Mouse (Mus musculus) embryonic facial prominence, embryonic 15.5 days (tissue): Measurements from ENCODE around the gene Plcg1. TPM values are rescaled to one million over a fixed set of nuclear protein-coding genes. Genes with fewer than 3 reads are reported as not detected.

Experiments
- ATAC-seq: fragments of 200-750 bp; cut with Nextera tagmentation; 2 replicates; pipeline ENCODE4 v1.8.0; 2017; ENCODE audit warnings: low read depth, moderate TSS enrichment; ENCODE audit not compliant: insufficient number of reproducible peaks, low FRiP score, low TSS enrichment
- H3K27ac ChIP-seq: fragments of 300-500 bp; sonication (generic); replicated peaks from 2 replicates; pipeline ENCODE4 v1.5.1; 2015; ENCODE audit warnings: mild to moderate bottlenecking, inconsistent platforms
- H3K27me3 ChIP-seq: fragments of 300-500 bp; sonication (generic); 2 replicates; pipeline ENCODE4 v1.6.1; 2015; ENCODE audit warnings: inconsistent platforms
- H3K36me3 ChIP-seq: fragments of 300-500 bp; sonication (generic); 2 replicates; pipeline ENCODE4 v1.6.1; 2015; ENCODE audit warnings: mild to moderate bottlenecking, inconsistent platforms
- H3K4me1 ChIP-seq: fragments of 300-500 bp; sonication (generic); 2 replicates; pipeline ENCODE4 v1.6.1; 2015; ENCODE audit warnings: inconsistent platforms
- H3K4me2 ChIP-seq: fragments of 300-500 bp; sonication (generic); replicated peaks from 2 replicates; pipeline ENCODE4 v1.6.1; 2015; ENCODE audit warnings: mild to moderate bottlenecking, inconsistent platforms
- H3K4me3 ChIP-seq: fragments of 300-500 bp; sonication (generic); replicated peaks from 2 replicates; pipeline ENCODE4 v1.5.1; 2015; ENCODE audit warnings: mild to moderate bottlenecking, inconsistent platforms
- H3K9ac ChIP-seq: fragments of 300-500 bp; sonication (generic); 2 replicates; pipeline ENCODE4 v1.6.1; 2015; ENCODE audit warnings: inconsistent platforms
- H3K9me3 ChIP-seq: fragments of 300-500 bp; sonication (generic); replicated peaks from 2 replicates; pipeline ENCODE4 v1.6.1; 2016; ENCODE audit warnings: inconsistent platforms
- WGBS: fragments of 180-500 bp; shearing (Covaris S2); methylation state at CpG from one replicate; pipeline ENCODE4 v1.1.7; 2015; 5-methylcytosine and 5-hydroxymethylcytosine counted together
- polyA plus RNA-seq: library from polyadenylated mRNA; unstranded; fragments of >200 nt; fragmentation: Nextera tagmentation; extraction: Ambion mirVana; gene quantifications from 2 replicates; pipeline ENCODE4 v1.2.1, GENCODE M21; 2015

Gene Plcg1
- polyA plus RNA-seq, 1 experiment from 2014 or later = 49.2 TPM

DNA sequence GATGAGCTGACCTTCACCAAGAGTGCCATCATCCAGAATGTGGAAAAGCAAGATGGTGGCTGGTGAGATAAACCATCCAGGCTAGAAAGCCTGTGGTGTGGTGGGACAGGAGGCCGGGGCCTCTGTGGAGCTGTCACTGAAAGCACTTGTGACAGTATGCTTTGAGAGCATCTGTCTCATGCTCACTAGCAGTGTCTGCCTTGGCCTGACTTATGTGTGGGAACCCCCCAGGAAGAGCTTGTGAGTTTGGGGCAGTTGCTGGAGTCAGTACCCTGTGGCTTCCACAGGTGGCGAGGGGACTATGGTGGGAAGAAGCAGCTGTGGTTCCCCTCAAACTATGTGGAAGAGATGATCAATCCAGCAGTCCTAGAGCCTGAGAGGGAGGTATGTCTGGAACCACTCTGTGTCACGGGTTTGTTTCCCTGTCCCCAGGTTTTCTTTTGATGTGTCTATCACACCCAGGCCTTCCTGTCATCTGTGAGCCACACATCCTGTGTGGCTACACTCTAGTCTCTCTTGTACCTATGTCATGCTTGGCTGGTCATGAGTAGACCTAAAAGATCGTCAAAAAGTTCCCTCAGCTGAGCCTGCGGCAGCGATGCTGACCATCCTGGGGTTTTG is 25.6 kb downstream of the Plcg1 start:
- Histone ChIP-seq H3K4me2 (no peak overlapping the region), H3K36me3 (peaks cover 99% of the 10 kb centered on the region), H3K9me3 (no peaks in the 10 kb centered on the region), H3K4me1 (no peaks in the 10 kb centered on the region), H3K27me3 (no peaks in the 10 kb centered on the region), H3K9ac (no peak overlapping the region), H3K27ac (no peak overlapping the region), H3K4me3 (no peak overlapping the region)
- ATAC-seq = no peak
- WGBS = 86% methylated on average over 6 of the region's 6 CpGs

DNA sequence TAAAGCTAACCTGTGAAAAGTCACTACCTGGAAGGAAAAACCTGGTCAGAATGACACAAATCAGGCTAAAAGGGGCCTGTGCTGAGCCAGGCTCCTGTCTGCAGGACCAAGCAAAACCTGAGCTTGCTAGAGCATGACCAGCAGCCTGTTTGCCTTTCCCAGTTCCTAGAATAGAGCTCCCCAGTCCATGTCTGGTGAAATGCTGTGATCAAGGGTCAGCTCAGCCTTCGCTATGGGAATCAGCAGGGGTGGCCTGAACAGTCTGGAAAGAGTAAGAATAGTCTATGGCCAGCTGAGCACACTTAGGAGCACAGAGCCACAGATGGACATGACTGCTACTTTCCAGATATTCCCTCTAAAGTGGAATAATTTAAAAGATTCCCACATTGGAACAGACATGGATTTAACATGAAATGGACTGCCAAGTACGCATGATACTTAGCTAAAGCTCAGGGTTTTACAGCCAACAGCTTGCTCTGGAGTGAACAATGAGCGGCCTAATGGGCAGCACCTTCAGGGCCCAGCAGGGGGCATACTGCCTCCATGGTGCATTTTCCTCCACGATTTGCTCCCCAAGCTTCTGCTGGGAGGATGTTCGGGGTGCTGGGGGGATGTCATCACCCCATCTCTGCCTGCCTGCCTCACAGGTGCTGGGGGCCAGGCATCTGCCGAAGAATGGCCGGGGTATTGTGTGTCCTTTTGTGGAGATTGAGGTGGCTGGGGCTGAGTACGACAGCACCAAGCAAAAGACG is 29.5 kb downstream of the Plcg1 start:
- WGBS = 91% methylated on average over 9 of the region's 9 CpGs
- Histone ChIP-seq H3K4me1 (no peaks in the 10 kb centered on the region), H3K27ac (no peak overlapping the region), H3K9me3 (no peaks in the 10 kb centered on the region), H3K9ac (no peak overlapping the region), H3K27me3 (no peaks in the 10 kb centered on the region), H3K36me3 (peaks cover 89% of the 10 kb centered on the region), H3K4me3 (no peak overlapping the region), H3K4me2 (no peak overlapping the region)
- no peak for ATAC-seq

DNA sequence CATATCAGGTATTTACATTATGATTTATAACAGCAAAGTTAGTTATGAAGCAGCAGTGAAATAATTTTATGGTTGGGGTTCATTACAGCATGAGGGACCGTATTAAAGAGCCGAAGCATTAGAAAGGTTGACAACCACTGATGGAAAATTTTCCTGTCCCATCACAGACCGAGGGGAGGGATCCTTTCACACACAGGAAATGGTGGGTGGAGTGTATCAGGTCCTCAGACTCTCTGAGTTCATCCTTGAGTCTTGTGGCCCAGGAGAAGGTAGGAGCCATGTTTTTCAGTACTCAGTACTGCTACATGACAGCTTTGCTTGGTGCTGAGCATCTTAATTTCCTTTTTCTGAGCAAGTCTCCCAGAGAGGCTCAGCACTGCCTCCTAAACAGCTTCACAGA is 32.7 kb downstream of the Plcg1 start:
- H3K27ac ChIP-seq = no peak overlapping the region
- no peaks in the 10 kb centered on the region for H3K27me3 ChIP-seq
- ATAC-seq = no peak
- no peak overlapping the region for H3K4me2 ChIP-seq
- H3K4me3 ChIP-seq = no peak overlapping the region
- peaks cover 59% of the 10 kb centered on the region for H3K36me3 ChIP-seq
- H3K9me3 ChIP-seq = no peaks in the 10 kb centered on the region
- WGBS = 79% methylated on average over 3 of the region's 3 CpGs
- no peak overlapping the region for H3K9ac ChIP-seq
- H3K4me1 ChIP-seq = no peaks in the 10 kb centered on the region

DNA sequence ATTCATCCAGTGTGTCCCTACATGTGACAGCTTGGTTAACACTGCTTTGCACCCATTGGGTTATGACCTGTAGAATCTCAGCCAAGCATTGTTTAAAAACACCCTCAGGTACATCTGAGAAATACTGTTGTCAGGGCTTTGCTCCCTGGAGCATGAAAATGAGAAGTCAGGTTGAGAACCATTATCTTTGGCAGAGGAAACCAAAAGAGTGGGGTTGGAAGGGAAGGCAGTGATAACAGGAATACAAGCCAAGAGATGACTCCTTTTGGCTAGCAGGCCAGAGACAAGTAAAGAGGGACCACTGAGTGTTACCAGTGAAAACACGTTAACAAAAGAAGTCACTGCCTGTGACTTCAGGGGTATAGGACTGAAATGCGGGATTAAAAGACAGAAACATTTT is 33.3 kb downstream of the Plcg1 start:
- Histone ChIP-seq H3K36me3 (peaks cover 53% of the 10 kb centered on the region), H3K4me3 (no peak overlapping the region), H3K27me3 (no peaks in the 10 kb centered on the region), H3K4me1 (no peaks in the 10 kb centered on the region), H3K4me2 (no peak overlapping the region), H3K27ac (no peak overlapping the region), H3K9ac (no peak overlapping the region), H3K9me3 (no peaks in the 10 kb centered on the region)
- no peak for ATAC-seq
- 86% methylated on average over 2 of the region's 2 CpGs for WGBS

DNA sequence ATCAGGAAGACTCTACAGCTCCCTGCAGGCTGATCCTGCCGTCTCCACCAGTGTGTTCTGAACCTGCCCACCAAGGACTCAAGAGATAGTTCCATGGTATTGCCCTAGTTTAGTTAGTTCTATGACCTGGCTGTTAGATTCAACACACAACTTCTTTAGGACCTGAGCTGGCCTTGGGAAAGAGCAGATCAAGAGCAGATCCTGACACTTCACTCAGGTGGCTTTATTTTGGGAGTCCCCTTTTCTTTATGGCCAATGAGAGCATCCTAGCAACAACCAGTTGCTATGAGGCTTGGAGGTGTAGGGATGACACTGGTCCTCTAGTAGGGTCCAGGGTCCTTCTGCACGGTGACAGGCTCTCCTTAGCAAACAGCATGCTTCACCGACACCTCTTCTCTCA is 34.0 kb downstream of the Plcg1 start:
- H3K9me3 ChIP-seq = no peaks in the 10 kb centered on the region
- H3K9ac ChIP-seq = no peak overlapping the region
- no peak overlapping the region for H3K4me3 ChIP-seq
- peaks cover 46% of the 10 kb centered on the region for H3K36me3 ChIP-seq
- no peaks in the 10 kb centered on the region for H3K4me1 ChIP-seq
- H3K27ac ChIP-seq = no peak overlapping the region
- ATAC-seq = no peak
- WGBS = 77% methylated on average over 3 of the region's 3 CpGs
- no peak overlapping the region for H3K4me2 ChIP-seq
- H3K27me3 ChIP-seq = no peaks in the 10 kb centered on the region

DNA sequence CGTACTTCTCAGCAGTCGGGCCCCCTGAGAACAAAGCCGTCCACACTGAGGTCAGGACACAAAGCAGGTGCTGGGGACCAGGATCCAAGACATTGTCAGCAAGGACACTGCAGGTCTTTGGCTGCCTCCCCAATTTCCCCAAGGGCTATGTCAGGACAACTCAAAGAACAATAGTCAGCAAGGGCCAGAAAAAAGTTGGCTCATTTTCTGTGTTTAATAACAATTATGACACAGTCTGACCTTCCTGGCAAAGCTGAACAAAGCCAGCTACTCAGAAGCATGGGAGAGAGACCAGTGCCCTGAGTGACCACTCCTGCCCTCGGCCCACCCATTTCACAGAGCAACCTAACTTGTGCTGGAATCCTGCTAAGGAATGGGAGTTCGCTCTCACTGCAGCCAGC is 35.3 kb downstream of the Plcg1 start:
- no peak overlapping the region for H3K27ac ChIP-seq
- no peaks in the 10 kb centered on the region for H3K9me3 ChIP-seq
- ATAC-seq = peak; percentile 35; the same call in 1 of the 2 replicates
- H3K4me2 ChIP-seq = no peak overlapping the region
- H3K4me3 ChIP-seq = no peak overlapping the region
- H3K9ac ChIP-seq = no peak overlapping the region
- no peaks in the 10 kb centered on the region for H3K4me1 ChIP-seq
- H3K27me3 ChIP-seq = no peaks in the 10 kb centered on the region
- WGBS = 68% methylated on average over 5 of the region's 5 CpGs
- peaks cover 34% of the 10 kb centered on the region for H3K36me3 ChIP-seq

DNA sequence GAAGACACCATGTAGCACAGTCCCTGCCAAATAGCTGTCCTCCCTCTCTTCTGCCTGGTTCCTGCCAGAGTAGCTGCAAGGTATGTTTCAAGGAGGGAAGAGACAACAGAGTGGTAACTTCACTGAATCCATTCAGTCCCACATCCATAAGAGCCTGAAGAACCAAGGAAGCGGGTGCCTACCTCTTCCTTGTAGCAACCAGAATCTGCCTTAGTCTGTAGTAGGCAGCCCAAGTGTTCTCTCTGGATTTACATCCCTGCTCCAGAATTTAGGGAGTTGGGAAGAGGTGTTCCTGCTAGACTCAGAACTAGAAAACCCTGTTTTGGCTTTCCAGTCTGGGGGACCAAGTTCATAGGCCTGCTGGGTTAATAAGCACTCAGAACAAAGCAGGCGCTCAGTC is 36.1 kb downstream of the Plcg1 start:
- Histone ChIP-seq H3K4me1 (no peaks in the 10 kb centered on the region), H3K27me3 (no peaks in the 10 kb centered on the region), H3K4me2 (no peak overlapping the region), H3K27ac (no peak overlapping the region), H3K9me3 (no peaks in the 10 kb centered on the region), H3K36me3 (peaks cover 25% of the 10 kb centered on the region), H3K4me3 (no peak overlapping the region), H3K9ac (no peak overlapping the region)
- no peak for ATAC-seq
- WGBS = 100% methylated on average over 2 of the region's 2 CpGs

DNA sequence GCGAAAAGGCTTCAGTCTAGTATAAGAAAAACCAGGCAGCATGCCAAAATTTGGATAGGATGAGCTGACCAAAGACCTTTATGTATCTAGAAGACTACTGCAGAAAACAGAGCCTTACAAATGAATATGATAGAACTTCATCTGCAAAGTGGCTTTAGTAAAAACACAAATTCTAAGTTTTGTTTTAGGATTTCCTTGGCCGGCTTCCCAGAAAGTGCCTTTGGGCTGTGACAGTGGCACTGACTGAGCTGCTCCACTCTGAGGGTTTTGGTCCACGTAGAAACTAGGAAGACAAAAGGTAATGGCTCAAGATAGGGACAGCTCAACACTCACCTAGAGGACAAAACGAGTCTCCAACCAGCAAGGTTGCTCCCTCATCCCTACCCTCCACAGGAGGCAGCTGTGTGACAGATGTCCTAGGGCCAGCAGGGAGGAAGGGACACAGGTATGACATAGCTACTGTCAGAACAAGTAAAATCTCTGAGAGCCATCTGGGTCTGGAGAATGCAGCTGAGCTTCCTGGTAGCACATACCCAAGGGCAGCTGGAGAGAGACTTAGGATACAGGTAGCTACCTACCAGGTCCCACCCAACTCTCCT is 37.1 kb downstream of the Plcg1 start:
- Histone ChIP-seq H3K36me3 (peaks cover 15% of the 10 kb centered on the region; the same call in 1 of the 2 replicates), H3K27me3 (no peaks in the 10 kb centered on the region), H3K4me3 (no peak overlapping the region), H3K4me1 (no peaks in the 10 kb centered on the region), H3K27ac (no peak overlapping the region), H3K4me2 (no peak overlapping the region), H3K9ac (no peak overlapping the region), H3K9me3 (no peaks in the 10 kb centered on the region)
- no peak for ATAC-seq
- WGBS = 76% methylated on average over 4 of the region's 4 CpGs

DNA sequence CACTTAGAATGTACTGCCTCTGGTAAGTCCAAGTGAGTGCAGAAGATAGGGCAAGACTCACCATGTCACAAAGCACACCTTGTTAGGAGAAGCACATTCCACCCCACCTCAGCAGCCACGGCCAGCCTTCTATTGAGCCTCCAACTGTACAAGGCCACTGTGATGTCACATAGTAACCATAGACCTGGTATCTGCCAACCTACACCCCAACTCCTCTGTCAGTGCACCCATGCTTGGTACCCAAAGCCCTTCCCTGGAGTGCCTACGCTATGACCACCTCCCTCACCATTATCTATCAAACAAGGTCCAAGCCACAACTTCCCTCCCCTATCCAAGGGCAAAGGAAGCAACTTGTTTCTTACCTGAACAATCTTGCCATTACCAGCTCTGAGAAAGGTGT is 37.9 kb downstream of the Plcg1 start:
- Histone ChIP-seq H3K27ac (no peak overlapping the region), H3K4me2 (no peak overlapping the region), H3K9ac (no peak overlapping the region), H3K4me1 (no peaks in the 10 kb centered on the region), H3K4me3 (no peak overlapping the region), H3K27me3 (no peaks in the 10 kb centered on the region), H3K36me3 (peaks cover 7% of the 10 kb centered on the region; the same call in 1 of the 2 replicates), H3K9me3 (no peaks in the 10 kb centered on the region)
- WGBS = 84% methylated on average over 2 of the region's 2 CpGs
- ATAC-seq = no peak

DNA sequence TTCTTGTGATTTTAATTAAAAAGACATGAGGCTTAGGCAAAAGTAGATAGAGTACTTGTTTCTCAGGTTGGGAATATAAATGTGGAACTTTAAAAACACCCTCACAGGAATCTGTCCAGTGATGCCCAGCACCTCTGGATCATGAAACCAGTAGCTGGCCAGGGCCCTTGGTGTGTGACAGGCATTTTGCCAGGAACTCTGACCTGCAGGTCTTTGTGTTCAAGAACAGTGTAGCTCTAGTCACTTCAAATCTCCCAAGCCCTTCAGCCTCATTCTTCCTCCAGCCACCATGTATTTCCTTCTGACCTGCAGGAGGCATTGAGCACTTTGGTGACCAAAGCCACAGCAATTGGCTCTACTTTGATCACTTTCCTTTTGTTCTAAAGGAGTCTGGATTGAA is 39.3 kb downstream of the Plcg1 start:
- H3K36me3 ChIP-seq = peaks cover 2% of the 10 kb centered on the region; the same call in 1 of the 2 replicates
- no peak overlapping the region for H3K4me2 ChIP-seq
- ATAC-seq = no peak
- H3K27ac ChIP-seq = no peak overlapping the region
- no peaks in the 10 kb centered on the region for H3K27me3 ChIP-seq
- H3K4me3 ChIP-seq = no peak overlapping the region
- no peaks in the 10 kb centered on the region for H3K4me1 ChIP-seq
- no peaks in the 10 kb centered on the region for H3K9me3 ChIP-seq
- no peak overlapping the region for H3K9ac ChIP-seq

DNA sequence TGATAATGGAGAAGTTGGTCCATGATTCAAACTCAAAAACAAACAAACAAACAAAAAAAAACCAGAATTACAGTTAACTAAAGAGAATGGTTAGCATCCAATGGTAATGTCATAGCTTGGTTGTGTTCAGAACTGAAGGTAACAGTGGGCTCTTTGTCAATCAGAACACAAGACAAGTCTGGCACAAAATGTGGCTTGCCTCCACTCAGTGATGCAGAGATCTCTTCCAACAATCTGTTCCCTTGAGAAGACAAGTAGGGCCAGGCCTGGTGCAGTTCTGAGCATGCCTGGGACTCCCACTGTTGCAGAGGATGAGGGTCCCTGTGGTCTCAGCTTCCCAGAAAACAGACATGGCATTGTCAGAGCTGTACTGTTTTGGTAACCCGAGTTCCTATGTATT is 39.8 kb downstream of the Plcg1 start:
- no peak overlapping the region for H3K4me3 ChIP-seq
- H3K27me3 ChIP-seq = no peaks in the 10 kb centered on the region
- no peak for ATAC-seq
- 71% methylated on average over 1 of the region's 1 CpGs for whole genome bisulfite sequencing
- H3K27ac ChIP-seq = no peak overlapping the region
- no peaks in the 10 kb centered on the region for H3K4me1 ChIP-seq
- no peaks in the 10 kb centered on the region for H3K9me3 ChIP-seq
- no peak overlapping the region for H3K9ac ChIP-seq
- H3K36me3 ChIP-seq = peaks cover 2% of the 10 kb centered on the region; the same call in 1 of the 2 replicates
- no peak overlapping the region for H3K4me2 ChIP-seq
